34 mouse cellular contexts compared by ENCODE assay signal in the genomic region with DNA sequence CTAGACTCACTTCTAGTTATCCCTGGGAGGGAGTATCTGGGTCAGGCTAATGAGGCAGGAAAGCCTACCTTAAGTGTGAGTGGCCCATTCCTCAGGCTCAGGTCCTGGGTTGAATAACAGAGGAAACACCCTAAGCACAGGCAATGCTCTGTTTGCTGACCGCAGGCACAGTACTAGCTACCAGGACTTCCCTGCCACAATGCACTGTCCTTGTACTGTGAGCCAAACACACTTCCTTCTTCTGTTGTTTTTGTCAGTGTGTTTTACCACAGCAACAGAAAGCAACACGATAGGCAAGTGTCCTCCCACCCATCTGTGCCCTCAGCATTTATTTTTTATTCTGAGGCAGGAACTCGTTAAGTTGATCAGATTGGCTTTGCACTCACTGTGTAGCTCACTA. TPM values are rescaled to one million over a fixed set of nuclear protein-coding genes. Genes with fewer than 3 reads are reported as not detected.
DNase-seq lines count a peak whose midpoint lies in the region; ATAC-seq and TF ChIP-seq lines count a peak whose summit lies in the region.
"Had no signal": no experiment of that assay in that cellular context is flagged by ENCODE, and none has a peak within 500 bp of the region (broad histone marks: within the 10 kb centered on the region; RNA-seq: fewer than 3 reads in every experiment).

No protein-coding gene starts in this region.

- no peak overlapping the region for H3K9ac ChIP-seq in lung, postnatal 0 days (replicated peaks; ENCODE audit: low read depth)
- H3K9ac ChIP-seq: forebrain, embryonic 12.5 days; forebrain, postnatal 0 days; heart, embryonic 15.5 days; hindbrain, embryonic 13.5 days; limb, embryonic 15.5 days; liver, embryonic 15.5 days; lung, embryonic 15.5 days; midbrain, embryonic 12.5 days had no signal

- H3K9me3 ChIP-seq in lung, postnatal 0 days (ENCODE audit: low read length), result no peaks in the 10 kb centered on the region
- H3K9me3 ChIP-seq: forebrain, embryonic 12.5 days; heart, embryonic 10.5 days; heart, embryonic 15.5 days; hindbrain, embryonic 13.5 days; limb, embryonic 10.5 days; limb, embryonic 15.5 days; liver, embryonic 15.5 days; lung, embryonic 15.5 days; midbrain, embryonic 12.5 days had no signal

- no peak for TF ChIP-seq CTCF in lung, postnatal 0 days (IDR thresholded peaks at IDR 0.05)
- TF ChIP-seq CTCF in gastrocnemius, adult 2 months (IDR thresholded peaks at IDR 0.05), result no peak

- no peak overlapping the region for H3K4me3 ChIP-seq in lung, postnatal 0 days (ENCODE audit: low read depth, low read length)
- H3K4me3 ChIP-seq in brown adipose tissue, adult 24 weeks (ENCODE audit: insufficient read depth, low read depth, low read length), result no peak overlapping the region
- no peak overlapping the region for H3K4me3 ChIP-seq in gastrocnemius, adult 2 months
- H3K4me3 ChIP-seq: erythroblast, embryonic 14.5 days; forebrain, embryonic 12.5 days; heart, embryonic 10.5 days; heart, embryonic 15.5 days; hindbrain, embryonic 13.5 days; limb, embryonic 10.5 days; limb, embryonic 15.5 days; liver, embryonic 15.5 days; lung, embryonic 15.5 days; midbrain, embryonic 12.5 days had no signal

- no peak overlapping the region for H3K4me2 ChIP-seq in lung, postnatal 0 days (replicated peaks; ENCODE audit: low read depth, low read length)
- H3K4me2 ChIP-seq: forebrain, embryonic 12.5 days; heart, embryonic 15.5 days; hindbrain, embryonic 13.5 days; limb, embryonic 15.5 days; liver, embryonic 15.5 days; lung, embryonic 15.5 days; midbrain, embryonic 12.5 days had no signal

- no peak for ATAC-seq in lung, postnatal 0 days
- ATAC-seq in hematopoietic stem cell, adult 5-6 weeks (replicated peaks in 1 of 2; ENCODE audit: insufficient read depth in 1 of 2, low FRiP score in 2 of 2, low TSS enrichment in 1 of 2, low read depth in 1 of 2, poor library complexity in 2 of 2, severe bottlenecking in 2 of 2), result peak; percentile 84 to 89
- peak; percentile 79 for ATAC-seq in monocyte, adult 5-6 weeks (replicated peaks; ENCODE audit: insufficient number of reproducible peaks, low FRiP score, low TSS enrichment, poor library complexity, severe bottlenecking)
- ATAC-seq: activated CD4-positive, CD25-positive, alpha-beta regulatory T cell, adult 4 months; CD4-positive, CD25-positive, alpha-beta regulatory T cell, adult 4 months; forebrain, postnatal 0 days; intestine, postnatal 0 days had no signal

- peak; percentile 11 for DNase-seq in lung, postnatal 0 days (ENCODE audit: low spot score)
- no peak for DNase-seq in lung, postnatal 25 days (ENCODE audit: low spot score)
- no peak for DNase-seq in left cerebral cortex, postnatal 10 days (ENCODE audit: extremely low spot score in 1 of 2, low spot score in 2 of 2)
- DNase-seq in right cerebral cortex, adult 18-20 months, result no peak
- no peak for DNase-seq in gastrocnemius, adult 2 months
- DNase-seq: adrenal gland, adult 2 months; adrenal gland, postnatal 36 days; cerebellum, adult 9-10 months; cerebellum, postnatal 36 days; embryo, embryonic 11 days; forebrain, postnatal 0 days; gastrocnemius, postnatal 10 days; heart, postnatal 36 days; kidney, postnatal 36 days; right cerebral cortex, postnatal 14 days; spleen, adult 18-20 months; thymus, adult 18-20 months; thymus, postnatal 25 days had no signal

- no peak for TF ChIP-seq EP300 in lung, postnatal 0 days (IDR thresholded peaks at IDR 0.05)

- no peak overlapping the region for H3K27ac ChIP-seq in lung, postnatal 0 days (ENCODE audit: low read length)
- 0 out of 2 replicates have a peak overlapping the region, but pooled peaks have one; percentile 28 for H3K27ac ChIP-seq in brown adipose tissue, adult 24 weeks (replicated peaks; ENCODE audit: low read depth, low read length)
- no peak overlapping the region for H3K27ac ChIP-seq in gastrocnemius, adult 2 months
- H3K27ac ChIP-seq: forebrain, embryonic 12.5 days; heart, embryonic 10.5 days; heart, embryonic 15.5 days; hindbrain, embryonic 13.5 days; limb, embryonic 10.5 days; limb, embryonic 15.5 days; liver, embryonic 15.5 days; lung, embryonic 15.5 days; midbrain, embryonic 12.5 days had no signal

- WGBS in lung, postnatal 0 days, result 57% methylated on average over 3 of the region's 3 CpGs

- no peaks in the 10 kb centered on the region for H3K4me1 ChIP-seq in lung, postnatal 0 days (ENCODE audit: insufficient read depth, low read depth, low read length)
- no peaks in the 10 kb centered on the region for H3K4me1 ChIP-seq in brown adipose tissue, adult 24 weeks (ENCODE audit: control insufficient read depth, insufficient read depth, insufficient read length, low read length)
- H3K4me1 ChIP-seq: forebrain, embryonic 12.5 days; heart, embryonic 10.5 days; heart, embryonic 15.5 days; hindbrain, embryonic 13.5 days; limb, embryonic 10.5 days; limb, embryonic 15.5 days; liver, embryonic 15.5 days; lung, embryonic 15.5 days; midbrain, embryonic 12.5 days had no signal

- H3K36me3 ChIP-seq in lung, postnatal 0 days (ENCODE audit: insufficient read depth, low read length), result no peaks in the 10 kb centered on the region
- H3K36me3 ChIP-seq: forebrain, embryonic 12.5 days; heart, embryonic 10.5 days; heart, embryonic 15.5 days; hindbrain, embryonic 13.5 days; limb, embryonic 10.5 days; limb, embryonic 15.5 days; liver, embryonic 15.5 days; lung, embryonic 15.5 days; midbrain, embryonic 12.5 days had no signal

- no peaks in the 10 kb centered on the region for H3K27me3 ChIP-seq in lung, postnatal 0 days (replicated peaks; ENCODE audit: insufficient read depth, low read length)
- H3K27me3 ChIP-seq: forebrain, embryonic 12.5 days; heart, embryonic 15.5 days; hindbrain, embryonic 13.5 days; limb, embryonic 15.5 days; liver, embryonic 15.5 days; lung, embryonic 15.5 days; midbrain, embryonic 12.5 days had no signal

- intact Hi-C loops in left cerebral cortex, postnatal 10 days (cut with DNase I), result no loop called here
- intact Hi-C loops in gastrocnemius, adult 2 months (cut with DNase I), result no loop called here

RNA-seq across cellular contexts. Expression of a gene that starts 20.3 kb away (rescaled TPM):
- 0.14 and 0.21 TPM in 2 replicates for polyA plus RNA-seq in lung, postnatal 0 days (2015; fragmentation: Nextera tagmentation; extraction: Ambion mirVana)
- polyA plus RNA-seq in brown adipose tissue, adult 24 weeks (2012; ENCODE audit: insufficient read depth, insufficient read length, missing spikeins), result 0.24 TPM in 1 of 2 replicates, not detected in the other
- 0.79 and 3.6 TPM in 2 replicates for total RNA-seq in hematopoietic stem cell, adult 5-6 weeks (2017)
- total RNA-seq in monocyte, adult 5-6 weeks (2017), result 0.19 to 0.95 TPM (median 0.53 TPM) in 3 replicates
- under 1 TPM; 0.15 to 0.34 TPM for total RNA-seq in left cerebral cortex, postnatal 10 days (2021)
- under 1 TPM in 1 of 2 experiments, not detected in 1; 0.06 TPM for total RNA-seq in gastrocnemius, adult 2 months (2021)
- polyA plus RNA-seq: CD4-positive, CD25-positive, alpha-beta regulatory T cell, adult 4 months; erythroblast, embryonic 14.5 days had no signal
